Mouse (Mus musculus) urinary bladder, adult 18-20 months (tissue): ENCODE results near the gene Rps6kc1.
"Not testable (repeated sequence)": the region's sequence is repeated elsewhere in the genome, so short reads cannot be mapped to it uniquely, and the experiment has no call there.

Experiments used
- DNase-seq, 2 experiments: peaks; one replicate each; pipeline ENCODE4 v3.0.0; 2022; ENCODE audit warnings: low spot score in 2 of 2, mixed read lengths in 2 of 2

Gene Rps6kc1

DNA sequence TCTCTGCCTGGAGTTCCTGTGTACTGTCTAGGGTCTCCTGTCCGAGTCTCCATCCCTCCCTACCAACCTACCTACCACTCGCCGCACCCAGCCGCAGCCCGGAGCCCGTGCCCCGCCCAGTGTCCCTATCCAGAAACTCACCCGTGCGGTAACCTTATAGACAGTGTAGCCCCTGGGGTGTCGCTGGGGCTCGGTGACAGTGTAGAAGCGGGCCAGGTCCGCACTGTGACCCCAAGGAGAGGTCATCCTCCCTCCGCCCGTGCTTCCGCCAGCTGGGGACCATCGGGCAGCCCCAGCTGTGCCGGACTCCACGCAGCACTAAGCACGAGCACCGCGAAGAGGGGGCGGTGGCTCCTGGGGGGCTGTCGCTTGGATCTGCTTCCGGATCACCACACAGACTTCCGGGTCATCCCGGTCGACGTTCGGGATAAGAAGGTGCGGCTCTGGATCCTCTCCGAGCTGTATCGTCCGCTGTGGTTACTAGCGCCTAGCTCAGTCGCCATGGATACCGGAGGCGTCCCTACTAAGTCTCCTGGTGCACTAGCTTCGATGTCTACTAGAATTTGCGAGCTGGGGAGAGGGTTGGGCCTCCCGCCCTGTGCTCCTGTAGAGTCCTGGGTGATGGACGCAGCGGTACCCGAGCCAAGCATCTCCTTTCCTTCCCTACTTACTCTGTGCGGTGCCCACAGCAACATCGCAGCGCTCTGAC lies at the start of gene Rps6kc1:
Rps6kc1 (minus strand) TSS at position 356 of the 709 bp plus-strand sequence.
- peak; percentile 68 to 77 for DNase-seq

- no peak for DNase-seq
Observed at GRCm38 (mm10) chr1:190958821-190959220, 47.3 kb upstream of the Rps6kc1 start.

- no peak for DNase-seq
Observed at GRCm38 (mm10) chr1:190953009-190953408, 41.4 kb upstream of the Rps6kc1 start.

GRCm38 (mm10) chr1:190951014-190951413 lies 39.4 kb upstream of the Rps6kc1 start:
- no peak for DNase-seq

- no peak for DNase-seq
Observed at GRCm38 (mm10) chr1:190948846-190949245, 37.3 kb upstream of the Rps6kc1 start.

- DNase-seq = no peak
Observed at GRCm38 (mm10) chr1:190948439-190948838, 36.9 kb upstream of the Rps6kc1 start.

DNA sequence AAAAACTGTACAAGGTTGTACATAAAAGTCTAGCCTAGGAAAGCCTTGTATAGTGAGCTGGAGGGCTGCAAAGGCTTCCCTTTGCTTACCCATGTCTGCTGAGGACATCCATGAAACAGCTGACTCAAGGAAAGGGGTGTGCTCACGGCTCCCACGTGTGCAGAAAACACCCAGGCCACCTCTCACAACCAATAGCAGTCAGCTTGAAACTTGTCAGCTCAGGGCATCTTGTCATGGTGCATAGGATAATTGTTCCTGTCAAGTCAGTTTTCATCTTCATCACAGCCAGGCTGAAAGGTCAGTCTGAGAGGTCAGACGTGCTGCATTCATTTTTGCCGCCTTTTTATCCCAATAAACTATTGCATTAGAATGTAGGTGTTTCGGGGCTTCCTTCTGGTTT lies 36.4 kb upstream of the Rps6kc1 start:
- DNase-seq = no peak

DNA sequence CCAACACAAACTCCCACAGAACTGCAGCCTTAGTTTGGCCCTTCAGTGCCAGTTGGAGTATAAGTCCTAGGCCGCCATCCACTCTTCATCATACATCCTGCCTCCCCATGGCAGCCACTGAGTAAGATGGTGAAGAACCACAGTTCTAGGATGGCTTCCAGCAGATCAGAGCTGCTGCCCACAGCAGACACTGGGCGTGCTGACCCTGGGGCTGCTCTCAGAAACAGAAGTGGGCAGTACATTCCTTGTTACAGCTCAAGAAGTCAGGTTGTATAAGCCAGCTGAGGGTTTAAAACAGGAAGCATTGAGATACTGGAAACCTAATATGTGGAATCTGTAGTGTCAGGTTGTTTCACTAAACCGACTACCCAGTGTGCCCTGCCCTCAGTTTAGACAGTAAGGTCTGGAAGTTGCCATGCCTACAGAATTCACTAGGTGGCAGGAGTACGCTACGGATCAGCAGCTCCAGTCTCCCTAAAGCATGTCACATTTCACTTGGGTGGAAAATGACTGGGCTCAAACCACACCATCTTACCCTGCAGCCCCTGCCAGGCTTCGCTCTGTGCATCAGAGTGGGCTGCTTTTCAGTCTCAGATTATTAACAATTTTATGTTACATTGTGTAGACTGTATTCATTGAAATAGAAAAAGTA lies 32.7 kb upstream of the Rps6kc1 start:
- DNase-seq = peak; percentile 13 to 59

DNA sequence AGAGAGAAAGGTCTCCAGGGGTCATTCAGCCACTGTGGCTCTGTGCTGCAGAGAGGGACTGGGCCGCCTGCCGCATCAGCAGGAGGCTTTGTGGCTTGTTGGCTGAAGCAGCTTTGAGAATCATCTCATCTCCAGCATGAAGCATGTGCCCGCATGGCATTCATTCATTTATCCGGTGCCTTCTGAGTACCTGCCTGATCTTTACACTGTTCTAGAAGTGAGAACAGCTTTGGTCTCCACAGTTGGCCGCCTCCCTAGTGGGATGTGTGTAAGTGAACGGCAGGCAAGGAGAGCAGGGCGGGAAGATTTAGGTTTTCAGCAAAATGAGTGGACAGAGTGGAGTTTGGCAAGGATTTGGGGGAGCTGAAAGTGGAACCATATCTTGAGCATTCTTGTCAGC lies 28.2 kb upstream of the Rps6kc1 start:
- no peak for DNase-seq

DNA sequence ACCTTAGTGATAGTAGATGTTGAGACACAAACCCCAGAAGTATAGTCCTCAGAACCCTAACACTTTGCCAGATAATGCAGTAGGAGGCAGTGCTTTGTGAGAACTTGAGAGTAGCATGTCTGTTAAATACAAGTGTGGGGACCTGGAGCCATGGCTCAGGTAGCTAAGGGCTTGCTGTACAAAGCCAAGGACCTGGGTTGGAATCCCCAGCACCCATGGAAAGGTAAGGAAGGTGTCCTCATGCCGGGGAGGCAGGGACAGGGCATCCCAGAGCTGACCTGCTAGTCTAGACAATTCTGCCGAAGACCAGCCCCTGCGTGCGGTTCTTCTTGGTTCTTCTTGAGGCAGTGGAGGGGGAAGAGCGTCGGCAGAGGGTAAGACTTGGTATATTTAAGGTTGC lies 18.6 kb upstream of the Rps6kc1 start:
- no peak for DNase-seq

DNA sequence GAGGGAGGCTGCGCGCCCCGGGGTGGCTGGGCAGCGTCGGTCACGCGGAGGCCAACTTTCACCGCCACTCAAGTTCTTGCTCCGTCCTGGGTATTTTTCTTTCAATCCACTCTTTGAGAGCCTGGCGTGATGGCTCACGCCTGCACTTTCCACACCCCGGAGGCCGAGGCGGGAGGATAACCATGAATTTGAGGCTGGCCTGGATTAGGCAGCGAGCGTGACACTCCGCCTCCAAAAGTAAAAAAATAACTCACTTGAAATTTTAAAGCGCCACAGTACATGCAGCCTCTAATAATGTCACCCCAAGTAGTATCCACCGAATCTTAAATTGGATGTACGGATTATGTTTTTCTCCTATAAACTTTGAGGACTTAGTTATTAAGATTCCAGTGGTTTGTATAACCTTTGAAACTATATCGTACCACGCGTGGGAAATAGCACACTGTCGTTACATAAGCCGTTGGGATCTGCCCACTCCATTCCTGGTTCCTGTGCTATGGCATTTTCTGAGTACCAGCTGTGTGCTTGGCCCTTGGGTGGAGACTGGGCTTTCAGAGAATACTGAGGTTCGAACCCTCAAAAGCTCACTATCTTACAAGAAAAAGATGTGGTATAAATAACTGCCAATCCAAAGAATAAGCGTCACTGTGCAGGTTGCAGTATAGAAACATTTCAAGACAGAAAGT lies 17.6 kb upstream of the Rps6kc1 start:
- peak; percentile 35 to 41 for DNase-seq

DNA sequence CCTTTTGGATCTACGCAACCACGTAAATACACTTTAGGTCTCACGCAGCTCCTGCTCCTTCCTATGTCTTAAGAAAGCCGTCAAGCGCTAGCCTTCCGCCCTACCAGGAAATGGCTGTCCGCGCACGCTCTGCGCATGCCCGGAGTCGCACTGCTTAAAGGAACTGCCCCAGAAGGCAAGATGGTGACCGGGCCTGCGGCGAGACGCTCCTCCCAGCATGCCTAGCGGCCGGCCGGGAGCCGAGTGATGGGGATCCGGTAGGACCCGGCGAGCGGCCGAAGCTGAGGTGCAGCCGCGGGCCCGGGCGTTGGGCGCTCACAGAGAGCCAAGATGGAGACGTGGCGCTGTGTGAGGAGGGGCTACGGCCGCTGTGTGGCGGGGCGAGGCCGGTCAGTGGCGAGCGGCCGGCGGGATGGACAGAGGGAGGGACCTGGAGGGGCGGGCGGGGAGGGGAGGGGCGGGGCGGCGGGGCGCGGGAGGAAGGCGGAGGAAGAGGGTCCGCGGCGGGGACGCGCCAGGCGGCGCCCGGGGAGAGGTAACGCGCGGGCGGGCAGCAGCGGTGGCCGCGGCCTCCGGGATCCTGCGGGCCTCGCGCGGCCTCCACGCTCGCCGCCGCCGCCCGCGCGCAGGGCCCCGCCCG lies 16.9 kb upstream of the Rps6kc1 start:
- DNase-seq = peak; percentile 96 to 97

DNA sequence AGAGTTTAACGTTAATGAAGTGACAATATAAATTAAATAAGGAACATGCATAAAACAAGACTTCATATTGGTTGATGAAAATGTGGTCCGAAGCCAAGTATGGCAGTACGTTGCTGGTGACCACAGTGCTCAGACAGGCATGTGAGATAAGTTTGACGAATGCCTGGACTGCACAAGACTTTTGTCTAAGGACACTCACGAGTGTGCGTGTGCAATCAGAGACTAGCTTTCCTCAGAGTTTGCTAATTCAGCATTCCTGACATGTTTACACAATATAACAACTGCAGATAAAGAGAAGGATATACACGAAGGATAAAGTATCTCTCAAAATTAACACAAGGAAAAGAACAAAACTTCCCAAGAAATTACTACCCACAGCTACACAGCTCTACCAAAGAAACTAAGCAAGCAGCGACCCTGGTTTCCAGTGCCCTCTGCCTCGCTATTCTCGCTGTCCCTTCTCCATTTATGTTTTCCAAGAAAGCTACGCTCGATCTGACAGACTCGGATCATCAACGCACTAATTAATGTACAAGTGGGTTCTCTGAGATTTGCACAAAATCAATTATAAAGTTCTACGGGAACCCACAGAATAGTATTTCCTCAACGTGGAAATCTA lies 16.3 kb upstream of the Rps6kc1 start:
- DNase-seq = no peak

DNA sequence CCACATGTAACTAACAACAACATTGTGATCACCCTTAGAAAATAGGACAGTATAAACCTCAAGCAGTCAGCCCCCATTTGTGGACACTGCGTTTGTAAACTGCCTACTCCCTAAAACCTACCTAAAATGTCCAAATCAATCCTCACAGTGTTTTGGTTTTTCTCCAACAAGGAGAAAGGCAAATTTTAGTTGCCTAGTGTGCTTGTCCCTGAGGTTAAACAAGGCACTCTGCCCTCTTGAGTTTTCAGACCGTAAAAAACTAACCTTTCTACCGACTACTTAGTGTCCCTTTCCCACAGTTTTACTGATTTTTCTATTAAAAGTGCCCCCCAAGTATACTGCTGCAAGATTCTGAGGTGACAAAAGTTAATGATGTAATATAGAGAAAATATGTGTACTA lies 15.7 kb upstream of the Rps6kc1 start:
- DNase-seq = no peak

DNA sequence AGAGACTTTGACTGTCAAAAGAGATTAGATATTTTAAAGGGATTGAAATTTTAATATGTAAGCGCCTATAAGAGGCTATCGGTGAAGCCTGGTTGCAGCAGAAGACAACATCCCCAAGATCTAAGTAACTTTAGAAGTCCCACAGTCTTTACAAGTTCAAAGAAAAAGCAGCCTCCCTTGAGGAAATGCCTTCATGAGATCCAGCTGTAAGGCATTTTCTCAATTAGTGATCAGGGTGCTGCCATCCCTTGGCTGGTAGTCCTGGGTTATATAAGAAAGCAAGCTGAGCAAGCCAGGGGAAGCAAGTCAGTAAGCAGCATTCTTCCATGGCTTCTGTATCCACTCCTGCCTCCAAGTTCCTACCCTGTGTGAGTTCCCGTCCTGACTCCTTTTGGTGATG lies 13.2 kb upstream of the Rps6kc1 start, which contains the start of gene Angel2:
Angel2 (plus strand) TSS at position 301 of the 400 bp plus-strand sequence.
- DNase-seq = not testable (repeated sequence)

GRCm38 (mm10) chr1:190919725-190920469 lies 8.3 kb upstream of the Rps6kc1 start:
- DNase-seq = no peak

GRCm38 (mm10) chr1:190918938-190919337 lies 7.4 kb upstream of the Rps6kc1 start:
- DNase-seq = no peak

- DNase-seq = no peak
Observed at GRCm38 (mm10) chr1:190912623-190913022, 1.1 kb upstream of the Rps6kc1 start.

GRCm38 (mm10) chr1:190910836-190911235 lies 734 bp downstream of the Rps6kc1 start:
- no peak for DNase-seq

DNA sequence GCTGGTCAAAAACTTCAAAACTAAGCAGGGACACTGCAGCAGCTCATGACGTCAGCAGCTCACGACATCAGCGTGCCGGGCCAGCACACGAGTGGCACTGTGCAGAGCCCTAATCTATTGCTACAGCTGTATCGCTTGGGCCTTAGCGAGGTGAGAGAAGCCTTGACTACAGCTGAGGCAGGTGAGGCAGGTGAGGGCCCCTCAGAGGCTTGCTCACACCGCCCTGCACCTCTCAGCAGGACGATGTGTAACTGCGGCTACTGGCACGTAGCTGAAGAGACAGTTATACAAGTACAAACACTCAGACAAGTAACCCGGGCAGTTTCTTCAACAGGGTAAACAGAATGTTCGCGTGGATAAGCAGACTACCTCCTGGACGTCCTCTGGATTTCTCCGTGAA lies 6.9 kb downstream of the Rps6kc1 start:
- no peak for DNase-seq

GRCm38 (mm10) chr1:190904136-190904535 lies 7.4 kb downstream of the Rps6kc1 start:
- DNase-seq = no peak
